Mouse (Mus musculus) lung, adult 2 months (tissue): Measurements from ENCODE around the gene Cmss1.

Experiments used
- CTCF ChIP-seq: fragments of 200-500 bp; IDR thresholded peaks from 2 replicates; pipeline ENCODE4 v1.5.1; 2011; ENCODE audit warnings: mild to moderate bottlenecking, low read length, control low read depth; ENCODE audit not compliant: insufficient read depth
- POLR2A ChIP-seq: fragments of 200-500 bp; IDR thresholded peaks from 2 replicates; pipeline ENCODE4 v1.6.1; 2011; ENCODE audit warnings: low read depth, mild to moderate bottlenecking, control low read depth, low read length, borderline replicate concordance; ENCODE audit errors: extremely low read depth

- TF ChIP-seq CTCF (no peak), POLR2A (no peak)
Observed at GRCm38 (mm10) chr16:57486266-57486665, 120.4 kb downstream of the Cmss1 start.
